Mouse (Mus musculus) liver, embryonic 11.5 days (tissue): ENCODE results near the gene Man2a1. TPM values are rescaled to one million over a fixed set of nuclear protein-coding genes. Genes with fewer than 3 reads are reported as not detected.
"Not testable (repeated sequence)": the region's sequence is repeated elsewhere in the genome, so short reads cannot be mapped to it uniquely, and the experiment has no call there.

Source experiments
- ATAC-seq: fragments of 200-750 bp; cut with Nextera tagmentation; replicated peaks from 2 replicates; pipeline ENCODE4 v1.8.0; 2017; ENCODE audit warnings: moderate number of reproducible peaks, mild to moderate bottlenecking, moderate TSS enrichment, moderate library complexity; ENCODE audit not compliant: low FRiP score
- DNase-seq: peaks from one replicate; pipeline ENCODE4 v3.0.0-alpha.2; 2017; ENCODE audit warnings: low spot score
- H3K27ac ChIP-seq: fragments of 300-500 bp; sonication (generic); 2 replicates; pipeline ENCODE4 v1.5.1; 2014; ENCODE audit warnings: mild to moderate bottlenecking, low read depth, low read length, control low read depth
- H3K27me3 ChIP-seq: fragments of 300-500 bp; sonication (generic); replicated peaks from 2 replicates; pipeline ENCODE4 v1.6.1; 2014; ENCODE audit warnings: low read length, mixed read lengths; ENCODE audit not compliant: control insufficient read depth, insufficient read depth
- H3K36me3 ChIP-seq: fragments of 300-500 bp; sonication (generic); 2 replicates; pipeline ENCODE4 v1.6.1; 2014; ENCODE audit warnings: mild to moderate bottlenecking, low read length, moderate library complexity, mixed read lengths; ENCODE audit not compliant: control insufficient read depth, insufficient read depth
- H3K4me1 ChIP-seq: fragments of 300-500 bp; sonication (generic); replicated peaks from 2 replicates; pipeline ENCODE4 v1.6.1; 2014; ENCODE audit warnings: low read length, mixed read lengths; ENCODE audit not compliant: control insufficient read depth, insufficient read depth
- H3K4me2 ChIP-seq: fragments of 300-500 bp; sonication (generic); 2 replicates; pipeline ENCODE4 v1.6.1; 2014; ENCODE audit warnings: mild to moderate bottlenecking, control low read depth, moderate library complexity
- H3K4me3 ChIP-seq: fragments of 300-500 bp; sonication (generic); 2 replicates; pipeline ENCODE4 v1.5.1; 2014; ENCODE audit warnings: low read depth, low read length, control low read depth
- H3K9ac ChIP-seq: fragments of 300-500 bp; sonication (generic); 2 replicates; pipeline ENCODE4 v1.6.1; 2014; ENCODE audit warnings: low read depth, low read length, control low read depth
- H3K9me3 ChIP-seq: fragments of 300-500 bp; sonication (generic); 2 replicates; pipeline ENCODE4 v1.6.1; 2016; ENCODE audit warnings: low read length, inconsistent platforms, mixed read lengths; ENCODE audit not compliant: control insufficient read depth
- WGBS: fragments of 180-500 bp; shearing (Covaris S2); extraction: QIAGEN DNeasy Blood & Tissue Kit; methylation state at CpG from one replicate; pipeline ENCODE4 v1.1.7; 2014; 5-methylcytosine and 5-hydroxymethylcytosine counted together
- polyA plus RNA-seq: library from polyadenylated mRNA; unstranded; fragments of >200 nt; fragmentation: Nextera tagmentation; extraction: Ambion mirVana; gene quantifications from 2 replicates; pipeline ENCODE4 v1.2.1, GENCODE M21; 2014

Gene Man2a1
- polyA plus RNA-seq, 1 experiment from 2014 or later, result 6.8 TPM

- Histone ChIP-seq H3K4me3 (no peak overlapping the region), H3K27me3 (no peaks in the 10 kb centered on the region), H3K27ac (no peak overlapping the region), H3K4me2 (no peak overlapping the region), H3K9ac (no peak overlapping the region), H3K9me3 (no peaks in the 10 kb centered on the region), H3K4me1 (no peaks in the 10 kb centered on the region; the same call in 1 of the 2 replicates), H3K36me3 (peaks cover 2% of the 10 kb centered on the region; the same call in 1 of the 2 replicates)
- WGBS, result 83% methylated on average over 6 of the region's 6 CpGs
- no peak for DNase-seq
- ATAC-seq, result no peak
These were observed 153.0 kb downstream of the Man2a1 start for GRCm38 (mm10) chr17:64753507-64753906.

GRCm38 (mm10) chr17:64754142-64754863 is 153.8 kb downstream of the Man2a1 start:
- H3K36me3 ChIP-seq, result peaks cover 2% of the 10 kb centered on the region; the same call in 1 of the 2 replicates
- WGBS, result 50% methylated on average over 9 of the region's 9 CpGs
- H3K27ac ChIP-seq, result no peak overlapping the region
- no peak overlapping the region for H3K9ac ChIP-seq
- H3K27me3 ChIP-seq, result no peaks in the 10 kb centered on the region
- no peaks in the 10 kb centered on the region; the same call in 1 of the 2 replicates for H3K4me1 ChIP-seq
- H3K9me3 ChIP-seq, result no peaks in the 10 kb centered on the region
- DNase-seq (no peak), ATAC-seq (no peak)
- H3K4me3 ChIP-seq, result no peak overlapping the region
- no peak overlapping the region; the same call in 1 of the 2 replicates for H3K4me2 ChIP-seq

GRCm38 (mm10) chr17:64755191-64755590 is 154.7 kb downstream of the Man2a1 start:
- H3K27ac ChIP-seq, result no peak overlapping the region
- DNase-seq (no peak), ATAC-seq (no peak)
- peaks cover 2% of the 10 kb centered on the region; the same call in 1 of the 2 replicates for H3K36me3 ChIP-seq
- no peaks in the 10 kb centered on the region for H3K9me3 ChIP-seq
- H3K4me2 ChIP-seq, result no peak overlapping the region
- no peak overlapping the region for H3K4me3 ChIP-seq
- no peaks in the 10 kb centered on the region for H3K27me3 ChIP-seq
- no peaks in the 10 kb centered on the region; the same call in 1 of the 2 replicates for H3K4me1 ChIP-seq
- H3K9ac ChIP-seq, result no peak overlapping the region
- WGBS, result 78% methylated on average over 5 of the region's 5 CpGs

- not testable (repeated sequence) for DNase-seq, H3K27ac ChIP-seq, H3K36me3 ChIP-seq, H3K4me2 ChIP-seq, H3K4me1 ChIP-seq, H3K9me3 ChIP-seq, ATAC-seq, H3K27me3 ChIP-seq, H3K9ac ChIP-seq, H3K4me3 ChIP-seq
- 81% methylated on average over 4 of the region's 4 CpGs for WGBS
These were observed 162.1 kb downstream of the Man2a1 start for GRCm38 (mm10) chr17:64762651-64763050.

GRCm38 (mm10) chr17:64763491-64763890 is 163.0 kb downstream of the Man2a1 start:
- H3K4me2 ChIP-seq, result no peak overlapping the region
- no peak overlapping the region for H3K27ac ChIP-seq
- H3K36me3 ChIP-seq, result no peaks in the 10 kb centered on the region
- H3K9ac ChIP-seq, result no peak overlapping the region
- no peak overlapping the region for H3K4me3 ChIP-seq
- no peaks in the 10 kb centered on the region for H3K27me3 ChIP-seq
- ATAC-seq (no peak), DNase-seq (peak; percentile 5)
- no peaks in the 10 kb centered on the region for H3K4me1 ChIP-seq
- no peaks in the 10 kb centered on the region for H3K9me3 ChIP-seq
- 90% methylated on average over 4 of the region's 4 CpGs for WGBS

- no peaks in the 10 kb centered on the region for H3K9me3 ChIP-seq
- no peaks in the 10 kb centered on the region for H3K4me1 ChIP-seq
- H3K27me3 ChIP-seq, result no peaks in the 10 kb centered on the region
- no peak overlapping the region for H3K4me2 ChIP-seq
- no peak overlapping the region for H3K9ac ChIP-seq
- no peaks in the 10 kb centered on the region for H3K36me3 ChIP-seq
- no peak overlapping the region for H3K27ac ChIP-seq
- DNase-seq, result peak; percentile 0
- WGBS, result 81% methylated on average over 11 of the region's 11 CpGs
- H3K4me3 ChIP-seq, result no peak overlapping the region
- no peak for ATAC-seq
These were observed 163.9 kb downstream of the Man2a1 start for GRCm38 (mm10) chr17:64764175-64765122.

GRCm38 (mm10) chr17:64765286-64765685 is 164.8 kb downstream of the Man2a1 start:
- H3K9me3 ChIP-seq, result no peaks in the 10 kb centered on the region
- DNase-seq (no peak), ATAC-seq (no peak)
- H3K27me3 ChIP-seq, result no peaks in the 10 kb centered on the region
- no peaks in the 10 kb centered on the region for H3K4me1 ChIP-seq
- no peak overlapping the region for H3K4me3 ChIP-seq
- H3K4me2 ChIP-seq, result no peak overlapping the region
- WGBS, result 65% methylated on average over 9 of the region's 9 CpGs
- H3K27ac ChIP-seq, result no peak overlapping the region
- H3K36me3 ChIP-seq, result no peaks in the 10 kb centered on the region
- no peak overlapping the region for H3K9ac ChIP-seq

- Histone ChIP-seq H3K36me3 (no peaks in the 10 kb centered on the region), H3K4me3 (no peak overlapping the region), H3K27me3 (no peaks in the 10 kb centered on the region), H3K4me1 (no peaks in the 10 kb centered on the region), H3K27ac (no peak overlapping the region), H3K9ac (no peak overlapping the region), H3K9me3 (no peaks in the 10 kb centered on the region), H3K4me2 (no peak overlapping the region)
- DNase-seq (no peak), ATAC-seq (no peak)
- WGBS, result 72% methylated on average over 6 of the region's 6 CpGs
These were observed 166.0 kb downstream of the Man2a1 start for GRCm38 (mm10) chr17:64766507-64766906.
